Mouse (Mus musculus) kidney, postnatal 25 days (tissue): ENCODE data around the gene Bmpr1b.

Source experiments
- DNase-seq, 2 experiments: peaks; one replicate each; pipeline ENCODE4 v3.0.0; 2021; ENCODE audit warnings: mixed read lengths in 2 of 2

Bmpr1b gene

GRCm38 (mm10) chr3:142106227-142106626 lies 63.0 kb downstream of the Bmpr1b start:
- DNase-seq: no peak

- DNase-seq: no peak
These were observed 65.0 kb downstream of the Bmpr1b start for GRCm38 (mm10) chr3:142104027-142104805.

- DNase-seq: no peak
These were observed 65.6 kb downstream of the Bmpr1b start for GRCm38 (mm10) chr3:142103622-142104021.

- no peak for DNase-seq
These were observed 70.1 kb downstream of the Bmpr1b start for GRCm38 (mm10) chr3:142099151-142099550.

- DNase-seq: no peak
These were observed 75.2 kb downstream of the Bmpr1b start for GRCm38 (mm10) chr3:142094049-142094448.

GRCm38 (mm10) chr3:142089684-142090083 lies 79.5 kb downstream of the Bmpr1b start:
- DNase-seq: no peak

- no peak for DNase-seq
These were observed 83.3 kb downstream of the Bmpr1b start for GRCm38 (mm10) chr3:142085938-142086337.

GRCm38 (mm10) chr3:142084091-142084490 lies 85.1 kb downstream of the Bmpr1b start:
- DNase-seq: no peak

GRCm38 (mm10) chr3:142077723-142078302 lies 91.4 kb downstream of the Bmpr1b start:
- DNase-seq: no peak

- DNase-seq: no peak
These were observed 97.6 kb downstream of the Bmpr1b start for GRCm38 (mm10) chr3:142071601-142072000.

- no peak for DNase-seq
These were observed 102.4 kb downstream of the Bmpr1b start for GRCm38 (mm10) chr3:142066792-142067346.

GRCm38 (mm10) chr3:142065111-142065510 lies 104.1 kb downstream of the Bmpr1b start:
- no peak for DNase-seq

GRCm38 (mm10) chr3:142063536-142064226 lies 105.5 kb downstream of the Bmpr1b start:
- DNase-seq: peak; percentile 18 to 37

- no peak for DNase-seq
These were observed 108.0 kb downstream of the Bmpr1b start for GRCm38 (mm10) chr3:142061267-142061666.

- no peak for DNase-seq
These were observed 109.3 kb downstream of the Bmpr1b start for GRCm38 (mm10) chr3:142059890-142060289.

GRCm38 (mm10) chr3:142050681-142051080 lies 118.5 kb downstream of the Bmpr1b start:
- DNase-seq: no peak

- DNase-seq: no peak
These were observed 119.6 kb downstream of the Bmpr1b start for GRCm38 (mm10) chr3:142049610-142050009.

- no peak for DNase-seq
These were observed 120.1 kb downstream of the Bmpr1b start for GRCm38 (mm10) chr3:142049093-142049492.

- DNase-seq: no peak
These were observed 120.7 kb downstream of the Bmpr1b start for GRCm38 (mm10) chr3:142048493-142048892.

- peak in 1 of 2 experiments; percentile 7 for DNase-seq
These were observed 125.8 kb downstream of the Bmpr1b start for GRCm38 (mm10) chr3:142043463-142043862.

- no peak for DNase-seq
These were observed 126.2 kb downstream of the Bmpr1b start for GRCm38 (mm10) chr3:142043006-142043405.

GRCm38 (mm10) chr3:142040345-142040744 lies 128.9 kb downstream of the Bmpr1b start:
- no peak for DNase-seq

- DNase-seq: no peak
These were observed 135.1 kb downstream of the Bmpr1b start for GRCm38 (mm10) chr3:142034160-142034559.
